Mouse (Mus musculus): Measurements from ENCODE around the gene Ica1.
A peak's percentile ranks its signal among the peaks of the same experiment; 100 is the strongest.

DNA sequence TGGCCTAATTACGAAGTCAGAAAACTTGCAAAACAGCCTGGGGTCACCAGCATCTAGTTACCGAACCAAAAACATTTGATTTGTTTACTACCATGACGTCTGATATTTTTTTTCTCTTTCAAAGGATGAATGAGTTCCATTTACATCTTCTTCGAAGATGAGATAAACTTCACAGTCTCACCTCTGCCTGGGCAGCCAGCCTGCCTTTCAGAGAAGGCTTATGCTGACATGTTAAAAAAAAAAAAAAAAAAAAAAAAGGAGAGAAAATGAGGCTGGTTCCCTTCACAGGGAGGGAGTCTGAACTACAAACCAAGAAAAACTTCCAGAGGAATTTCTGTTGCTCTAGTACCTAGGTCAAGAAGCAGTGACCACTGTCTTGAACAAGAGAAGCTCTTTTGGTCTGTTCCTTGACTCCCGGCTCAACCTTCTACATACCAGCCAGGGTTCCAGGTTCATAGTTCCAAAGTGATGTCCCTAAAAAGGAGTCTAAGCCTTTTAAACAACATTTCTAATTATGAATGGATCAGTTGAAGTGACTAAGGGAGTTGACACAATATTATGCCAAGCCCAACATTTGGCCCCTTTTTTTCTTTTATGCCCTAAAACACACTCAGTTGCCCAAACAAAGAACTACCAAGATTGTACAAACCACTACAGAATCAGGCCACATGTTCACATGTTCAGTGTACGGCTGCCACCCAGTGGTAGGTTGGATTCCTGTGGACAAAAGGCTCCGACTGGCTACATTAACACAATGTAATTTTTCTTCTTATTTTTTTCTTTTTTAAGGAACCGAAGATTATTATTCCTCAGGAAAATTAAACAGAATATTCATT lies 42.4 kb downstream of the Ica1 start:
- no peak for TF ChIP-seq POLR2A (IDR thresholded peaks at IDR 0.05; ENCODE audit: borderline replicate concordance, extremely low read depth, insufficient read depth, insufficient read length, poor library complexity, severe bottlenecking)
- peak; percentile 81; the same call in 1 of the 2 replicates for TF ChIP-seq CTCF (IDR thresholded peaks at IDR 0.05; ENCODE audit: borderline replicate concordance, extremely low read depth, insufficient read depth, insufficient read length)

Data from brain, embryonic 14.5 days (tissue).